Mouse (Mus musculus) gastrocnemius, postnatal 14 days (tissue): ENCODE results near the gene Sncb. TPM values are rescaled to one million over a fixed set of nuclear protein-coding genes. Genes with fewer than 3 reads are reported as not detected.

Experiments
- total RNA-seq, 2 experiments: library from RNA; stranded (reverse); gene quantifications; 2 replicates each; pipeline ENCODE4 v1.2.3; 2021

Gene Sncb
- total RNA-seq, 2 experiments from 2014 or later = 0.18 TPM; not detected in 1

Other genes starting within 250 kb of the Sncb start
- gene 4833439L19Rik, start 201.2 kb downstream of the Sncb start, total RNA-seq = 100 to 1,000 TPM in 1 of 2 experiments, 10 to 100 TPM in 1; 97.4 to 106 TPM
- 1 to 10 TPM; 2.9 to 3.7 TPM for gene Arl10, start 191.6 kb downstream of the Sncb start, total RNA-seq
- 10 to 100 TPM; 17.6 to 19.4 TPM for gene Nop16, start 176.5 kb downstream of the Sncb start, total RNA-seq
- gene Higd2a, start 176.4 kb downstream of the Sncb start, total RNA-seq = 100 to 1,000 TPM; 126 to 131 TPM
- 10 to 100 TPM; 86.4 to 95.0 TPM for gene Cltb, start 155.3 kb downstream of the Sncb start, total RNA-seq
- gene Faf2, start 144.8 kb downstream of the Sncb start, total RNA-seq = 10 to 100 TPM; 16.8 to 17.7 TPM
- gene Rnf44, start 72.7 kb downstream of the Sncb start, total RNA-seq = 10 to 100 TPM; 25.7 to 26.0 TPM
- gene Cdhr2, start 65.1 kb downstream of the Sncb start, total RNA-seq = not detected
- under 1 TPM; 0.09 to 0.12 TPM for gene Gprin1, start 16.7 kb downstream of the Sncb start, total RNA-seq
- not detected for gene Eif4e1b, start 17.4 kb upstream of the Sncb start, total RNA-seq
- 10 to 100 TPM; 23.0 to 25.8 TPM for gene Tspan17, start 22.8 kb upstream of the Sncb start, total RNA-seq
- gene Unc5a, start 182.8 kb upstream of the Sncb start, total RNA-seq = 1 to 10 TPM; 3.5 to 4.2 TPM